In genomic region chr17:10764343-10764742, GRCm38 (mm10) we compare ENCODE assay signal across 20 mouse cellular contexts.
"Had no signal": no experiment of that assay in that cellular context is flagged by ENCODE, and none has a peak within 500 bp of the region (broad histone marks: within the 10 kb centered on the region; RNA-seq: fewer than 3 reads in every experiment).

No protein-coding gene starts in this region.

- H3K9me3 ChIP-seq: limb, embryonic 10.5 days; limb, embryonic 13.5 days; midbrain, embryonic 12.5 days; midbrain, embryonic 15.5 days; neural tube, embryonic 12.5 days; neural tube, embryonic 15.5 days had no signal

- H3K4me1 ChIP-seq: limb, embryonic 13.5 days; midbrain, embryonic 12.5 days; midbrain, embryonic 15.5 days; neural tube, embryonic 15.5 days had no signal

- DNase-seq: kidney, adult 18-20 months; kidney, adult 9 months; kidney, postnatal 14 days; kidney, postnatal 4 days; liver; liver, postnatal 0 days; lung, embryonic 14.5 days; right cerebral cortex, adult 18-20 months; right cerebral cortex, postnatal 14 days; right cerebral cortex, postnatal 4 days; thymus, postnatal 25 days had no signal

- ATAC-seq: liver, postnatal 0 days; lung, postnatal 0 days; midbrain, embryonic 15.5 days had no signal

- H3K9ac ChIP-seq: limb, embryonic 13.5 days; liver, embryonic 14.5 days; liver, postnatal 0 days; lung, embryonic 14.5 days; midbrain, embryonic 12.5 days; midbrain, embryonic 15.5 days; neural tube, embryonic 12.5 days; neural tube, embryonic 15.5 days had no signal

- H3K27ac ChIP-seq: limb, embryonic 10.5 days; limb, embryonic 13.5 days; liver, embryonic 14.5 days; midbrain, embryonic 12.5 days; midbrain, embryonic 15.5 days; neural tube, embryonic 12.5 days; neural tube, embryonic 15.5 days; stomach, postnatal 0 days had no signal

- H3K27me3 ChIP-seq: limb, embryonic 13.5 days; midbrain, embryonic 12.5 days; midbrain, embryonic 15.5 days; neural tube, embryonic 12.5 days; neural tube, embryonic 15.5 days had no signal

- H3K4me2 ChIP-seq: limb, embryonic 13.5 days; lung, embryonic 14.5 days; midbrain, embryonic 12.5 days; midbrain, embryonic 15.5 days; neural tube, embryonic 12.5 days; neural tube, embryonic 15.5 days had no signal

- H3K4me3 ChIP-seq: limb, embryonic 10.5 days; limb, embryonic 13.5 days; midbrain, embryonic 12.5 days; midbrain, embryonic 15.5 days; neural tube, embryonic 12.5 days; neural tube, embryonic 15.5 days had no signal

- H3K36me3 ChIP-seq: limb, embryonic 10.5 days; limb, embryonic 13.5 days; midbrain, embryonic 12.5 days; midbrain, embryonic 15.5 days; neural tube, embryonic 12.5 days; neural tube, embryonic 15.5 days had no signal
